Mouse (Mus musculus): ENCODE data around the gene Reep6.

- TF ChIP-seq CTCF (IDR thresholded peaks at IDR 0.05; ENCODE audit: borderline replicate concordance, extremely low read depth, insufficient read depth, insufficient read length) (no peak), POLR2A (IDR thresholded peaks at IDR 0.05; ENCODE audit: borderline replicate concordance, extremely low read depth, insufficient read depth, insufficient read length, poor library complexity, severe bottlenecking) (no peak)
These were observed 16.9 kb upstream of the Reep6 start for GRCm38 (mm10) chr10:80312586-80313504.
